Mouse (Mus musculus): ENCODE data around the gene Syngr2.
"Not testable (repeated sequence)": the region's sequence is repeated elsewhere in the genome, so short reads cannot be mapped to it uniquely, and the experiment has no call there.

The Syngr2 gene

GRCm38 (mm10) chr11:117832086-117832969 is 22.9 kb downstream of the Syngr2 start:
- peak in 1 of 2 experiments; percentile 72 for DNase-seq (ENCODE audit: low spot score in 2 of 2)

GRCm38 (mm10) chr11:117833509-117833908 is 24.0 kb downstream of the Syngr2 start:
- not testable (repeated sequence) for DNase-seq (ENCODE audit: low spot score in 2 of 2)

GRCm38 (mm10) chr11:117834086-117834485 is 24.6 kb downstream of the Syngr2 start:
- DNase-seq (ENCODE audit: low spot score in 2 of 2): no peak

DNA sequence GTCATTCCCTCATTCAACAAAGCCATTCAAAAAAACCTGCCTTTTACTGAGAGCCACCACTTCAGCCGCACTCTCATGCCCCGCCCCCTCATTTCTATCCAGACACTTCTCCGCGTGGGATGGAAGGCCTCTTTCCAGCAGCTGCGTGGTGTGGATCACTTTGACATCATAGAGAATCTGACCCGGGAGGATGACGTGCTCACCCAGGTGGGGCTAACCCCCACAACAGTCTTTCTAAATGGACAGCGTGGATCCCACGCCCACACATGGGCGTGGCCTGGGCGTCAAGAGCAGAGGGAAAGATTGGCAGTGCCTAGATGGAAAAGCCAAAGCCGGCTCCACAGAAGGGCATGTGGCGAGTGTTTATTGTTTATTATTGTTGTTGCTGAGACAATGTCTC is 26.8 kb downstream of the Syngr2 start:
- DNase-seq (ENCODE audit: low spot score in 2 of 2): peak in 1 of 2 experiments; percentile 66

DNA sequence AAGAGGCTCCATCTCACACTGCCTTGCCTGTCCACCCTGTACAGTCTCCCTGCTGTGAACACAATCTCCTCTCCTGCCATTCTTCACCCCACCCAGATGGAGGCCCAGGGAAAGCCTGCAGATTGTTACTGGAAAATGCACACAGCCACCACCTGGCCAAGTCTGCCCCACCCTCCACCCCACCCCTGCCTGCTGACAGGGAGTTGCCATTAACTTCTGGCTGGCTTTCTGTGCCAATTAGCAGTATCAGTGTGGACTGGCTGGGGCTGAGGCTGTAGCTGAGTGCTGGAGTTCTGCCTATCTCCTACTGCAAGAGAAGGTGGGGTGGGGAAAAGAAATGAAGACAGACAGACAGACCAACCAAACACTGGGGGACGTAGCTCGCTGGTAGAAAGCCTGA is 29.1 kb downstream of the Syngr2 start:
- DNase-seq (ENCODE audit: low spot score in 2 of 2): no peak

DNA sequence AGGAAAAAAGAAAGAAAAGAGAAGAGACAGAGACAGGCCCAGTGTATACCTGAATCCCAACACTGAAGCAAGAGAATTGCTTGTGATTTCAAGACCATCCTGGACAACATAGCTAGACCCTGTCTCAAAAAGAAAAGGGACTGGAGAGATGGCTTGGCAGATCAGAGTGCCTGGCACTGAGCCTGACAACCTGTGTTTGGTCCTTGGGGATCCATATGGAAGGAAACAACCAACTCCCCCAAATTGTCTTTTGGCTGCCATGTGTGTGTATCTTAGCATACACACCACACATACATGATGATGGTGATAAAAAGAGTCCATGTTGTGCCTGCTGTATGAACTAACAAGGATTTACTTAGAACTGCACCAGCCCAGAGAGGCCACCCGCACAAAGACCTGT is 29.6 kb downstream of the Syngr2 start:
- DNase-seq (ENCODE audit: low spot score in 2 of 2): no peak

GRCm38 (mm10) chr11:117840910-117841309 is 31.4 kb downstream of the Syngr2 start:
- no peak for DNase-seq (ENCODE audit: low spot score in 2 of 2)

GRCm38 (mm10) chr11:117843434-117843833 is 34.0 kb downstream of the Syngr2 start:
- no peak for DNase-seq (ENCODE audit: low spot score in 2 of 2)

GRCm38 (mm10) chr11:117844997-117845396 is 35.5 kb downstream of the Syngr2 start:
- DNase-seq (ENCODE audit: low spot score in 2 of 2): no peak

DNA sequence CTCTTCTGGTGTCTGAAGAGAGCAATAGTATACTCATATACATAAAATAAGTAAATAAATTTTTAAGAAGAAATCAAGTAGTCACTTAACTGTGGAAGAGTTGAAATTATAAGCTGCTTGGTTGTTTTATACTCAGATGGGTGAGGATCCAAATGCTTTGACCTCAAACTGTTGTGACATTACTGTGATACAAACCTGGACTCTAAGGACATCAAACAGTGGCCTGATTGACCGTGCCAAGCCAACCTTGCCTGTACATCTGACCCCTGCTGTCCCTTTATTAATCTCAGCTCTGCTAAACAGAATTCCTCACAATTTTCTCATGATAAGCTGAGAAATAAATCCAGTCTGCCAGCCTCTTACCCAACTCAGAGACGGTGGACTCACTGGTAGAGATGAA is 36.2 kb downstream of the Syngr2 start:
- no peak for DNase-seq (ENCODE audit: low spot score in 2 of 2)

DNA sequence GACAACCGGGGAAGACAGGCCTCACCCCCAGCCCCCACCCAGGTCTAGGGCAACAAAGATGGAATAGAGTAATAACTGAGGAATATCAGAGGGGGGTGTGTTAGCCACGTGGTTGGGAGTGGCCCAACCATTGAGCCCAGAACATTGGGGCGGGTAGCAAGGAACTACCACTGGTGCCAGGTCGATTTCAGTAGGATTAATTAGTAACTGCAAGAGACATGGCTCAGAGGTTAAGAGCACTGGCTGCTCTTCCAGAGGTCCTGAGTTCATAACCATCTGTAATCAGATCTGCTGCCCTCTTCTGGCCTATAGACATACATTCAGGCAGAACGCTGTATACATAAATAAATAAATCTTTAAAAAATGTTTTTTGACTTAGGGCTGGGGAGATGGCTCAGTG is 37.2 kb downstream of the Syngr2 start:
- DNase-seq (ENCODE audit: low spot score in 2 of 2): no peak

GRCm38 (mm10) chr11:117847593-117848215 is 38.2 kb downstream of the Syngr2 start:
- DNase-seq (ENCODE audit: low spot score in 2 of 2): no peak

- peak in 1 of 2 experiments; percentile 48 for DNase-seq (ENCODE audit: low spot score in 2 of 2)
Observed at GRCm38 (mm10) chr11:117848271-117848984, 39.0 kb downstream of the Syngr2 start.

DNA sequence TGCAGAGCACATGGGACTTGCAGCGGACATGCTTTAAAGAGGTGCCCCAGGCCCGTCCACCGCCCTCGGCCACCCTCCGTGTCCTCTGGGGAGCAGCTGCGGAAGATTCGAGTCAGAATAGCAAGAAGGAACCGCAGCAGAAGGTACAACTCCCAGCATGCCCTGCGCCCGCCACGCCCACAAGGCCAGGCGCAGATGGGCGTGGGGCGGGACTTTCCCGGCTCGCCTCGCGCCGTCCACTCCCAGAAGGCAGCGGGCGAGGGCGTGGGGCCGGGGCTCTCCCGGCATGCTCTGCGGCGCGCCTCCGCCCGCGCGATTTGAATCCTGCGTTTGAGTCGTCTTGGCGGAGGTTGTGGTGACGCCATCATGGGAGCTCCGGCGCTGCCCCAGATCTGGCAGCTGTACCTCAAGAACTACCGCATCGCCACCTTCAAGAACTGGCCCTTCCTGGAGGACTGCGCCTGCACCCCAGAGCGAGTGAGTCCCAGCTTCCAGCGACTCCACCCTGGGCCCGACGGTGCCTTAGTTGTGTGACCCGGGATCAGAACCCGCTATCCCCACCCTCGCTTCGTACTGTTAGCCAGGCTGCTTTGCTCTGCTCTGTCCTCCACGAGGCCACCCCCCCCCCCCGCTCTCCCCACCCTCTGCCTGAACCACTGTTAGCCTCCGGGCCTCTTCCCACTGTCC is 39.7 kb downstream of the Syngr2 start, which contains the start of gene Birc5:
Birc5 (plus strand) TSS at position 267 of the 687 bp plus-strand sequence.
- peak; percentile 88 to 94 for DNase-seq (ENCODE audit: low spot score in 2 of 2)

GRCm38 (mm10) chr11:117852875-117853274 is 43.4 kb downstream of the Syngr2 start:
- DNase-seq (ENCODE audit: low spot score in 2 of 2): no peak

GRCm38 (mm10) chr11:117854241-117854640 is 44.8 kb downstream of the Syngr2 start:
- DNase-seq (ENCODE audit: low spot score in 2 of 2): no peak

DNA sequence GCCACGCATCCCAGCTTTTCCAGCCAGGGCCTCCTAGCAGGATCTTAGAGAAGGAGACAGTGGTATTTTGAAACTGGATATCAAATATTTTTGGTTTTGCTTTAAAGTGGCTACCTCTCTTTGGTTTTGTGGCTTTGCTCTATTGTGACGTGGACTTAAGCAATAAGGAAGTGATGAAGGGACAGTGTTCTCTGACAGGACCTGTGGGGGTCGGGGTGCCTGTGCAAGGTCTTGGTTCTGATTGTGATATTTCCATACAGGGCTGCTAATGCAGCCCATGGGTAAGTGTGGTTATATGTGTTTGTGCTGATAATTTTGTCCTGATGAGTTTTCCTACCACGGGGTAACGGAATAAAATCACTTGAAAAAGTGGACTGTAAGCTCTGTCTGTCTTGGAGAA is 45.9 kb downstream of the Syngr2 start:
- DNase-seq (ENCODE audit: low spot score in 2 of 2): no peak

GRCm38 (mm10) chr11:117855975-117856374 is 46.5 kb downstream of the Syngr2 start:
- no peak for DNase-seq (ENCODE audit: low spot score in 2 of 2)

DNA sequence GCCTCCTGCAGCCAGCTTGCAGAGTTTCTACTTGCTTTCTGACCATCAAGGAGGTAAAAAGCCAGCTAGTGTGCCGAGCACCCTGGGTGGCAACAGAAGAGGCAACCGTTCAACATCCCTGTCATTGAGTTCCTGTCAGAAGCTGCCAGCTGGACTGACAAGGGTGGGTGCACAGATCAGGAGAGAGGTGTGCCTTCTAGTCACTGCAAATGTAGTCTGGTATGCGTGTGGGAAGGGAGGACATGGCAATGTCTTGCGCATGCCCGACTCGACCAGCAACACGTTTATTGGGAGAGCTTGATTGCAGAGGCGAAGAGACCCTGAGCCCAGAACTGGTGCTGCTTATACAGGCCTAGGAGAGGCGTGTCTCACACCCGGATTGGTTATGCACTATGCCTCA is 48.0 kb downstream of the Syngr2 start:
- no peak for DNase-seq (ENCODE audit: low spot score in 2 of 2)

DNA sequence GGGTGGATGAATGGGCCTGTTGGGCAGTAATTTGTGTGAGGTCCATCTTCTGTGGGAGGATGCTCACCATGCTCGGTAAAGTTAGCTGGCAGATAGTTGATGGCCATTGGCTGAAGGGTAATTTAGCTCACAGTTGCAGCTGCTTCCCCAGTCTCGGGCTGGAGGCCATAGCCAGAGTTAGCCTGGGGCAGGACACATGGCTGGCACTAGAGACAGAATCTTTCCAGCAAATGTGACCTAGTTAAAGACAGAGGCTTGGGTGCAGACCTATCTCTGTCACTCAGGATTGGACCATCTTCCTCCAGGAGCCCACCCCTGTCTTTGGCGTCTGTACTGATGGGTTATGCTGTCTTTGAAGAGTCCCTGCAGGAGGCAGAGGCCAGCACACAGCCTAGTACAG is 48.9 kb downstream of the Syngr2 start:
- no peak for DNase-seq (ENCODE audit: low spot score in 2 of 2)

DNA sequence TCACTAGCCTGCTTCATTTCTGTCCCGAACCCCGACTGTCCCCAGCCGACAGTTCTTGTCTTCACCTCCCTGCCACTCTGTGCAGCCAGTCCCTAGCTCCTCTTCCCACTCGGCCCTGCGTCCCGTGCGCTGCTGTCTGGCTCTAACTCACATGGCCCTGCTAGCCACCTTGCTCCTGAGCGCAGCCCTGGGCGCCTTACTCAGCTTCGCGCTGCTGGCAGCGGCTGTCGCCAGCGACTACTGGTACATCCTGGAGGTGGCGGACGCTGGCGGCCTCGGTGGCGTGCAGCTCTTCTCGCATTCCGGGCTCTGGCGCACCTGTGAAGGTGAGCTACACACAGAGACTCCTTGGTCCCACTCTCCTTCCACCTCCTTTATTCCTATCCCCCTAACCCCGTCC is 51.1 kb downstream of the Syngr2 start, which contains the start of gene Tmem235:
Tmem235 (plus strand) TSS at position 152 of the 400 bp plus-strand sequence.
- no peak for DNase-seq (ENCODE audit: low spot score in 2 of 2)
